Mouse (Mus musculus): ENCODE measurements at regions not wholly inside any gene's neighbourhood (a gene's known extent, or its start where the extent isn't known, plus 50 kb on each side); places are given as distances from the start of the nearest gene placed in this dataset.

DNA sequence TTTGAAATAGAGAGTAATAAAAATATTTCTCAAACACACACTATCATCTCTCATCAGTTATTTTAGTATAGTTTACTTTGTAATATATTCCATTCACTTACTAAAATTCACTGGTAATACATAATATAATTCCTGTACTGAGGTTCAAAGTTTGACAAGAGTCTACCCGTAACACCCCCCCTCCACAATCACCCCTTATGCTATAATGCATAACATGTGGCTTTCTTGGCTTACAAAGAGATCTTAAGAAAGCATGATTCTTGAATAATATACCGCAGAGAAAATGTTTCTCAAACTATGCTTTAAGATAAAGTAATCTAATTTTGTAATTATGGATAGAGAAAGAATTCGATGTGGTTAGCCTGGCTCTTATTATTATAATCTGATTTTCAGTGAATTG, 539.7 kb downstream of the Gm11232 start:
- ATAC-seq (ENCODE audit: low FRiP score, low TSS enrichment) (no peak), DNase-seq (ENCODE audit: low spot score) (no peak)
- no peak for TF ChIP-seq EP300 (optimal IDR thresholded peaks at IDR 0.05)
- H3K27ac ChIP-seq (replicated peaks), result no peak overlapping the region
- WGBS, result 72% methylated on average over 3 of the region's 3 CpGs
- H3K9ac ChIP-seq (ENCODE audit: low read length), result no peak overlapping the region
- no peaks in the 10 kb centered on the region for H3K36me3 ChIP-seq (ENCODE audit: control insufficient read depth, insufficient read depth, low read length)
- H3K9me3 ChIP-seq (ENCODE audit: control insufficient read depth, low read length), result no peaks in the 10 kb centered on the region
- H3K4me2 ChIP-seq (replicated peaks; ENCODE audit: low read depth), result no peak overlapping the region
- no peaks in the 10 kb centered on the region for H3K4me1 ChIP-seq (replicated peaks; ENCODE audit: control insufficient read depth, insufficient read depth)
- H3K4me3 ChIP-seq (ENCODE audit: low read depth, low read length), result no peak overlapping the region
- H3K27me3 ChIP-seq (ENCODE audit: control insufficient read depth, insufficient read depth, low read length), result no peaks in the 10 kb centered on the region

DNA sequence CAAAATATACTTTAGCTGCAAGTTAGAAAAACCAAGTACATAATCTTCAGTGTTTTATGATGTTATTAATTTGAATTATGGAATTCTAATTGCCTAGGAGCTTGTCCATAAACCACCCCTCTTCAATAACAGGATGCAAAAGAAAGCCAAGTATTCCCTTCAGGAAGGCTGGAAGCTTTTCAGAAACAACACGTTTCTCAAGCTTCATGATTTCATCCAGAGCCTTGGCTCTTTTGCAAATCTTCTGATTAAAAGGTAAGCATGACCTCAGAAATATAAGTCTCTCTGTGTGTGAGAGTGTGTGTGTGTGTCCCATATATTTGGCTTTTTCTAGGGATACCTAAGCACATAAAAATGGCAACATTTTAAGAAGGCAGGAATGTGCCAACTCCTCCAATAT, 570.0 kb downstream of the Gm11232 start:
- no peak for DNase-seq (ENCODE audit: low spot score)
- ATAC-seq (ENCODE audit: low FRiP score, low TSS enrichment), result no peak
- Histone ChIP-seq H3K27ac (replicated peaks) (no peak overlapping the region), H3K4me2 (replicated peaks; ENCODE audit: low read depth) (no peak overlapping the region), H3K4me1 (replicated peaks; ENCODE audit: control insufficient read depth, insufficient read depth) (no peaks in the 10 kb centered on the region), H3K4me3 (ENCODE audit: low read depth, low read length) (no peak overlapping the region), H3K27me3 (ENCODE audit: control insufficient read depth, insufficient read depth, low read length) (no peaks in the 10 kb centered on the region), H3K9ac (ENCODE audit: low read length) (no peak overlapping the region), H3K36me3 (ENCODE audit: control insufficient read depth, insufficient read depth, low read length) (no peaks in the 10 kb centered on the region), H3K9me3 (ENCODE audit: control insufficient read depth, low read length) (no peaks in the 10 kb centered on the region)
- WGBS, result 19% methylated on average over 1 of the region's 1 CpGs
- TF ChIP-seq EP300 (optimal IDR thresholded peaks at IDR 0.05) (no peak), CTCF (IDR thresholded peaks at IDR 0.05; ENCODE audit: low read depth) (no peak)

DNA sequence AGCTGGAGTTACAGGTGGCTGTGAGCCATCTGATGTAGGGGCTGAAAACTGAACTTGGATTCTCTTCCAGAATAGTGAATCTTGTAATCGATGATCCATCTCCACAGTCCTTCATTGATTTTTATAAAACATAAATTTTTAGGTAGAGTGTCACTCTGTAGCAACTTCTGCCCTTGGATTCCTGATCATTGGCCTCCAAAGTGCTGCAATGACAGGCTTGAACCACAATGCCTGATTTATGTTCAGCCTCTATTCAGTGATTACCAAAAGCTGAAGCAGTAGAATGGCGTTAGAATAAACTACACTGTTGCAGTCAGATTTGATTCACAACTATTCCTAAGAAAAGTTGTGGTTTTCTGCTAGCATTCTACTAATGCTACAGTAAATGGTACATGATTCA, 580.1 kb downstream of the Gm11232 start:
- H3K4me2 ChIP-seq (replicated peaks; ENCODE audit: low read depth), result no peak overlapping the region
- H3K4me1 ChIP-seq (replicated peaks; ENCODE audit: control insufficient read depth, insufficient read depth), result no peaks in the 10 kb centered on the region
- H3K27me3 ChIP-seq (ENCODE audit: control insufficient read depth, insufficient read depth, low read length), result no peaks in the 10 kb centered on the region
- no peaks in the 10 kb centered on the region for H3K36me3 ChIP-seq (ENCODE audit: control insufficient read depth, insufficient read depth, low read length)
- H3K4me3 ChIP-seq (ENCODE audit: low read depth, low read length), result no peak overlapping the region
- no peak overlapping the region for H3K27ac ChIP-seq (replicated peaks)
- no peak for TF ChIP-seq EP300 (optimal IDR thresholded peaks at IDR 0.05)
- H3K9ac ChIP-seq (ENCODE audit: low read length), result no peak overlapping the region
- DNase-seq (ENCODE audit: low spot score) (no peak), ATAC-seq (ENCODE audit: low FRiP score, low TSS enrichment) (no peak)
- no peaks in the 10 kb centered on the region for H3K9me3 ChIP-seq (ENCODE audit: control insufficient read depth, low read length)
- WGBS, result 66% methylated on average over 2 of the region's 2 CpGs

DNA sequence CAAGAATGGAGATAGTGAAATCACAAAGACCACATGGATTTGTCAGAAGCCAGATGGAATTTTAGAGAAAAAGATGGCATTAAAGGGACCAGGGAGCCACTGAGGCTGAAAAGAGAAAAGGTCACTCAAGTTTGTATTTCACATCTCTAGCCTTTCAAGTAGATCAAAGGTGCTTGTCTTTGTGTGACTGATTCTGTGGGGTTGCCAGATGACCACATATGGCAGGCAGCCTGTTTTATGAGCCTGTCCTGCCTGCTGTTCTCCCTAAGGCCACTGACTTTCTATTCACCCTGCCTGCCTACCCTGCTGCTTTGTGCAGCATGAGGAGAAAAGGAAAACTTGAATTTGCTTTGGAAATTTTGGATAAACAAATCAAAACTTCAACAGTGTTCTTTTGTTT, 592.0 kb downstream of the Gm11232 start:
- TF ChIP-seq CTCF (IDR thresholded peaks at IDR 0.05; ENCODE audit: low read depth), result no peak
- no peak for TF ChIP-seq EP300 (optimal IDR thresholded peaks at IDR 0.05)
- ATAC-seq (ENCODE audit: low FRiP score, low TSS enrichment) (no peak), DNase-seq (ENCODE audit: low spot score) (no peak)
- Histone ChIP-seq H3K4me3 (ENCODE audit: low read depth, low read length) (no peak overlapping the region), H3K27ac (replicated peaks) (no peak overlapping the region), H3K9me3 (ENCODE audit: control insufficient read depth, low read length) (no peaks in the 10 kb centered on the region), H3K4me2 (replicated peaks; ENCODE audit: low read depth) (no peak overlapping the region), H3K4me1 (replicated peaks; ENCODE audit: control insufficient read depth, insufficient read depth) (no peaks in the 10 kb centered on the region), H3K9ac (ENCODE audit: low read length) (no peak overlapping the region), H3K36me3 (ENCODE audit: control insufficient read depth, insufficient read depth, low read length) (no peaks in the 10 kb centered on the region), H3K27me3 (ENCODE audit: control insufficient read depth, insufficient read depth, low read length) (no peaks in the 10 kb centered on the region)

DNA sequence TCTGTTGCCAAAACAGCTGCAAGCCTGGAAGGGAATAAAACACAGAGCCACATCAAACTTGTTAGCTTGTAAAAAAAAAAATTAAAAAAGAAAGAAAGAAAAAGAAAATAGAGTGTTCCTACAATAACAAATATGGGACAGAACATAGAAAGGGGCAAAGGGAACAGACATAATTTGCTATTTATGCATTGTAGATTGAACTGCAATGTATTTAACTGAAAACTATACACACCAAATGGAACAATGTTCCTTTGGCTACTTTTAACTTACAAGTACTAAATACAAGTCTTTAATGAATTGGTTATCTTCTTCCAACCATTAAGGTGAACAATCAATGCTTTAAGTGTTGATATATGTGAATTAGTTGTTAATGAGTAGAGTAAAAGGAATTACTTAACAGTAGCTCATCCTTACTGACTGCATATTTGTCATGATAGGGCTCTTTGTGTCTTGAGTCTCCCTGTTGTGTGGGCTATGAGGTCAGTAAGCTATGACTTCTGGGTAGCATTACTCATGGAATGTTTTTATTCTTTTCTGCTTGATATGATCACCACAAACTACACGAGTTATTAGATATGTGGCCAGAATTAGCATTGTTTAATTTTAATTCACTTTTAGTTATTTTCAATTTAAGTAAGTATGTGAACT, 597.0 kb upstream of the Megf9 start:
- 49% methylated on average over 1 of the region's 1 CpGs for WGBS
- Histone ChIP-seq H3K4me1 (replicated peaks; ENCODE audit: control insufficient read depth, insufficient read depth) (no peaks in the 10 kb centered on the region), H3K36me3 (ENCODE audit: control insufficient read depth, insufficient read depth, low read length) (no peaks in the 10 kb centered on the region), H3K4me3 (ENCODE audit: low read depth, low read length) (no peak overlapping the region), H3K27me3 (ENCODE audit: control insufficient read depth, insufficient read depth, low read length) (no peaks in the 10 kb centered on the region), H3K27ac (replicated peaks) (no peak overlapping the region), H3K9me3 (ENCODE audit: control insufficient read depth, low read length) (no peaks in the 10 kb centered on the region), H3K9ac (ENCODE audit: low read length) (no peak overlapping the region), H3K4me2 (replicated peaks; ENCODE audit: low read depth) (no peak overlapping the region)
- DNase-seq (ENCODE audit: low spot score), result no peak
- TF ChIP-seq CTCF (IDR thresholded peaks at IDR 0.05; ENCODE audit: low read depth) (no peak), EP300 (optimal IDR thresholded peaks at IDR 0.05) (no peak)
- no peak for ATAC-seq (ENCODE audit: low FRiP score, low TSS enrichment)

DNA sequence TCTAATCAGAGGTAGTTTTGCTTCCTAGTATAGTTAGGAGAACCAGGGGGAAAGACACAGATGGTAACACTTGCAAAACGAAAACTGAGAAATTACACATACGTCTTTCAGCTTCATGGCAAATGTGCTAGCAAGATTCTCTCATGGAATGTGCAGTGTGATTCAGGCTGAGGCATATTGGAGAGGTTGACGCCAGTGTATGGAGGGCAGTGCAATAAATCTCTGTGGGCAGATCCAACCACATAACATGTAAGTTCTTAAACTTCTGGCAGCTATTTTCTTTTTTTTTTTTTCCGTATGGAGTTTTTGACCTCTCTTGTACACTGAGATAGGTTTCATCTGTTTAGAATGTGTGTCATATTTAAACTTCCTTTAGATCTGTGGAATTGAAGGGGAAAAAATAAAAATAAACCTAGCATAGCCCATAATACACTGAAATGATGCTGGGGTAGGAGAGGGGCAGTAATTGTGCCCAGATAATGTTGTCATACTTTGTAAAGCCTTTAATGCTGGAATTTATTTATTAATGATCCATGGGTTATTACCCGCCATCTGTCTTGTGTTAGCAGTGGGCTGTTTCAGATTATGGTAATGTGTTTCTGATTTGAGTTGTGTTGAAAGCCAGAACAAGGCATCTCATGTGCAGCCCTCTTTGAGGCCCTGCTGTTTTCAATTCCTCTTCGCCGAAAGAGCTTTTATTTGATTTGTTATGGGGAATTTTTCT, 596.3 kb upstream of the Megf9 start:
- Histone ChIP-seq H3K36me3 (ENCODE audit: control insufficient read depth, insufficient read depth, low read length) (no peaks in the 10 kb centered on the region), H3K4me2 (replicated peaks; ENCODE audit: low read depth) (no peak overlapping the region), H3K9me3 (ENCODE audit: control insufficient read depth, low read length) (no peaks in the 10 kb centered on the region), H3K27ac (replicated peaks) (no peak overlapping the region), H3K4me1 (replicated peaks; ENCODE audit: control insufficient read depth, insufficient read depth) (no peaks in the 10 kb centered on the region), H3K27me3 (ENCODE audit: control insufficient read depth, insufficient read depth, low read length) (no peaks in the 10 kb centered on the region), H3K9ac (ENCODE audit: low read length) (no peak overlapping the region), H3K4me3 (ENCODE audit: low read depth, low read length) (no peak overlapping the region)
- ATAC-seq (ENCODE audit: low FRiP score, low TSS enrichment) (no peak), DNase-seq (ENCODE audit: low spot score) (no peak)
- no peak for TF ChIP-seq CTCF (IDR thresholded peaks at IDR 0.05; ENCODE audit: low read depth)
- no peak for TF ChIP-seq EP300 (optimal IDR thresholded peaks at IDR 0.05)
- WGBS, result 42% methylated on average over 7 of the region's 7 CpGs
